Mouse (Mus musculus) liver, postnatal 0 days (tissue): ENCODE data around the gene Megf6. TPM values are rescaled to one million over a fixed set of nuclear protein-coding genes. Genes with fewer than 3 reads are reported as not detected.

Experiments used
- ATAC-seq: fragments of 200-750 bp; cut with Nextera tagmentation; 2 replicates; pipeline ENCODE4 v1.8.0; 2017; ENCODE audit warnings: mild to moderate bottlenecking, moderate library complexity
- DNase-seq: peaks from one replicate; pipeline ENCODE4 v3.0.0-alpha.2; 2016
- H3K27ac ChIP-seq: fragments of 300-500 bp; sonication (generic); 2 replicates; pipeline ENCODE4 v1.5.1; 2014; ENCODE audit warnings: antibody characterized with exemption, moderate library complexity, mild to moderate bottlenecking, low read depth
- H3K27me3 ChIP-seq: fragments of 300-500 bp; sonication (generic); 2 replicates; pipeline ENCODE4 v1.6.1; 2014; ENCODE audit warnings: low read length, control low read depth, mixed read lengths; ENCODE audit not compliant: insufficient read depth
- H3K36me3 ChIP-seq: fragments of 300-500 bp; sonication (generic); replicated peaks from 2 replicates; pipeline ENCODE4 v1.6.1; 2014; ENCODE audit warnings: mild to moderate bottlenecking, control low read depth, low read length, moderate library complexity, mixed read lengths; ENCODE audit not compliant: insufficient read depth
- H3K4me1 ChIP-seq: fragments of 300-500 bp; sonication (generic); 2 replicates; pipeline ENCODE4 v1.6.1; 2014; ENCODE audit warnings: antibody characterized with exemption, mild to moderate bottlenecking, control low read depth; ENCODE audit not compliant: insufficient read depth
- H3K4me2 ChIP-seq: fragments of 300-500 bp; sonication (generic); 2 replicates; pipeline ENCODE4 v1.6.1; 2014; ENCODE audit warnings: low read depth, mild to moderate bottlenecking, low read length, moderate library complexity, mixed read lengths
- H3K4me3 ChIP-seq: fragments of 300-500 bp; sonication (generic); 2 replicates; pipeline ENCODE4 v1.5.1; 2014; ENCODE audit warnings: low read depth, low read length
- H3K9ac ChIP-seq: fragments of 300-500 bp; sonication (generic); replicated peaks from 2 replicates; pipeline ENCODE4 v1.6.1; 2014; ENCODE audit warnings: mild to moderate bottlenecking, moderate library complexity
- H3K9me3 ChIP-seq: fragments of 300-500 bp; sonication (generic); 2 replicates; pipeline ENCODE4 v1.6.1; 2016; ENCODE audit warnings: mild to moderate bottlenecking, control low read depth, low read length, mixed read lengths
- CTCF ChIP-seq: sonication (generic); IDR thresholded peaks from 2 replicates; pipeline ENCODE4 v1.5.1; 2016; ENCODE audit warnings: antibody characterized with exemption, low read depth
- EP300 ChIP-seq: IDR thresholded peaks from 2 replicates; pipeline ENCODE4 v1.6.1; 2016; ENCODE audit warnings: antibody characterized with exemption, low read depth, mild to moderate bottlenecking
- WGBS: fragments of 180-500 bp; shearing (Covaris S2); extraction: QIAGEN DNeasy Blood & Tissue Kit; methylation state at CpG from one replicate; pipeline ENCODE4 v1.1.7; 2014; ENCODE audit not compliant: insufficient replicate concordance; 5-methylcytosine and 5-hydroxymethylcytosine counted together
- polyA plus RNA-seq: library from polyadenylated mRNA; unstranded; fragments of >200 nt; fragmentation: Nextera tagmentation; extraction: Ambion mirVana; gene quantifications from 2 replicates; pipeline ENCODE4 v1.2.1, GENCODE M21; 2015

The Megf6 gene
- 0.67 and 0.89 TPM in 2 replicates for polyA plus RNA-seq

DNA sequence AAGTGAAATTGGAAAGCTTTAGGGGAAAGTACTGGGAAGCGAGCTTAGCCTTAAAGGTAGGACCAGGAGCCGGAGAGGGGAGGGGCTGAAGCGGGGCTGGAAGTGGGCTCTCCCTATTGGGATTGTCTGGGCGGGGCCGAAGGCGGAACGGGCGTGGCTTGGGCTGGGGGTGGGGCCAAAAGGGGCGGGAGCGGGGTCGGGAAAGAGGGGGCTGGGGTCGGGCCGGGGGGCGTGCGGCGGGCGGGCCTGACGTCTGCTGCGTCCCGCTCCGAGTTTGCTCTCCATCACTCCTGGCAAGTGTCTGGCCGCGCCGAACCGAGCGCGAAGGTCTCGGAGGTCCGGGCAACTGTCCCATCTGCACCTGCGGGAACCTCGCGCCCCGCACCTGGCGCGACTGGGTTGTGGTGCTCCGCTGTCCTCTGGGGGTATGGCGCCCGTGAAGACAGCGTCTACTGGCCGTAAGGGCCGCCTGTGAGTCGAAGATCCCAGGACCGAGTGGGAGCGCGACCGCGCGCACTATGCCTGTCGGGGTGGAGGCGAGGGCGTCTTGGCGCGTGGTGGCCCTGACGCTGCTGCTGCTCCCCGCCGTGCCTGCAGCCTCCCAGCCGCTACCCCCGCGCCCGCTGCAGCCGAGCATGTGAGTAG is at the start of gene Megf6:
TSS of gene Megf6 (plus strand) at position 225 of the 645 bp plus-strand sequence.
- no peak within 1 kb of the TSS for H3K9ac ChIP-seq
- ATAC-seq = peak; percentile 46; the same call in 1 of the 2 replicates

DNA sequence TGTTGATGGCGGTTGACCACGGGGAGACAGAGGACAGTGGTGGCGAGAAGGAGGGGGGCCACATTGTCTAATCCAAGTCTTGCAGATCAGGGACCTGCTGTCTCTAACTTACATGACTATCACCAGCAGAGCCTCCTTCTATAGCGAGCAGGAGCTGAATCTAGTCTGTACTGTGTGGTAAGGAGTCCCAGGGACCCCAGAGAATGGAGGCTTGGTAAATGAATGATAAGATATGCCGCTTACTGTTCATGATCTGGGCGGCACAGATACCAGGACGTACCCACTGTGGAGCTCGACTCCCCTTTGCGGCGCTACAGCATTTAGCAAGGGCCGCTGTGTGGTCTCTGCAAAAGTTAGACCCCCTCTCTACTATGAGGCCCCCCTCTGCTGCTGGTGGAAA is 48.7 kb upstream of the Megf6 start:
- TF ChIP-seq CTCF (no peak), EP300 (peak; percentile 92)

More for the DNA sequence above, at the start of gene Megf6:
- Histone ChIP-seq H3K4me1 (peaks cover 12% of the 10 kb centered on the region), H3K36me3 (no peaks in the 10 kb centered on the region), H3K27me3 (peaks cover 52% of the 10 kb centered on the region), H3K9me3 (no peaks in the 10 kb centered on the region), H3K27ac (no peak within 1 kb of the TSS), H3K4me2 (peak within 1 kb of the TSS; percentile 71), H3K4me3 (peak within 1 kb of the TSS; percentile 45)
- peak; percentile 48 for DNase-seq
- TF ChIP-seq CTCF (no peak), EP300 (no peak)
- under 1% methylated on average over 52 of the region's 61 CpGs for WGBS

DNA sequence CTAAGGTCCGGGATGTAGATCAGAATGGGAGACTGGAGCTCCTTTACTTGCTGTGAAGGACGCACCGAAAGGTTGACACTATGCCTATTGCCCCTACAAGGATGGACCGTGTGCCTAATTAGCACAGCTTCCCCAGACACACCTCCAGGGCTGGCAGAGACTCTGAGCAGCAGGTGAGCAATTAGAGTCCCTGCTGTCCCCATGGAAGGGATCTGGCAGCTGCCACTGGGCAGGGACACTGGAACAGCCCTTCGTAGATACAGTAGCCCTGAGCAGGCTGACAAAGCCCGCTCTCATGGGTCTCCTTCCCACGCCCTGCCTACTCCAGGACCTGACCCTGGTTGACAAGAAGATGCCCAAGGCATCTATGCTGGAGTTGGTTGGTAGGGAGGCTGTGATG is 48.2 kb upstream of the Megf6 start:
- no peak for ATAC-seq
- Histone ChIP-seq H3K9ac (no peak overlapping the region), H3K27ac (no peak overlapping the region), H3K9me3 (no peaks in the 10 kb centered on the region), H3K4me3 (no peak overlapping the region), H3K36me3 (no peaks in the 10 kb centered on the region), H3K27me3 (no peaks in the 10 kb centered on the region), H3K4me1 (peaks cover 29% of the 10 kb centered on the region), H3K4me2 (peak overlapping the region; percentile 47; the same call in 1 of the 2 replicates)
- no peak for DNase-seq
- WGBS = 59% methylated on average over 7 of the region's 7 CpGs
- no peak for TF ChIP-seq CTCF
- TF ChIP-seq EP300 = no peak

More for the DNA sequence above, 48.7 kb upstream of the Megf6 start:
- ATAC-seq (peak; percentile 87), DNase-seq (no peak)
- peak overlapping the region; percentile 66 for H3K27ac ChIP-seq
- H3K36me3 ChIP-seq = no peaks in the 10 kb centered on the region
- no peak overlapping the region for H3K4me3 ChIP-seq
- H3K9me3 ChIP-seq = no peaks in the 10 kb centered on the region
- H3K9ac ChIP-seq = no peak overlapping the region
- H3K4me2 ChIP-seq = peak overlapping the region; percentile 47
- 62% methylated on average over 11 of the region's 11 CpGs for WGBS
- H3K4me1 ChIP-seq = peaks cover 29% of the 10 kb centered on the region
- H3K27me3 ChIP-seq = no peaks in the 10 kb centered on the region

DNA sequence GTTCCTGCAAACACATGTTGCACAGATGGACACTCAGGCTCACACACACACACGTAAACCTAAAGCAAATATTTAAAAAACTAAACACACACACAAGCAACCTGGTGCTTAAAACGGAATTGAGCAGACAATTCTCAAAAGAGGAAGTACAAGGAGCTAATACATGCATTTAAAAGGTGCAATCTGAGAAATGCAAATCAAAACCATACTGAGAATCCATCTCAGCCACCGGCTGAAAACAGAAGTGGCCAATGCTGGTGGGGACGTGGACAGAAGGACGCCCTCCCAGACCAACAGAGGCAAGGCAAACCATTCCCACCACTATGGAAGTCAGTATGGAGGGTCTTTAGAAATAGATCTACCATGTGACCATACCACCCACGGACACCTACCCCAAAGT is 47.0 kb upstream of the Megf6 start:
- Histone ChIP-seq H3K27ac (no peak overlapping the region), H3K4me1 (peaks cover 26% of the 10 kb centered on the region), H3K4me3 (no peak overlapping the region), H3K9ac (no peak overlapping the region), H3K9me3 (no peaks in the 10 kb centered on the region), H3K4me2 (no peak overlapping the region), H3K36me3 (no peaks in the 10 kb centered on the region), H3K27me3 (no peaks in the 10 kb centered on the region)
- WGBS = 53% methylated on average over 6 of the region's 6 CpGs
- DNase-seq (no peak), ATAC-seq (no peak)
- TF ChIP-seq CTCF (no peak), EP300 (no peak)

DNA sequence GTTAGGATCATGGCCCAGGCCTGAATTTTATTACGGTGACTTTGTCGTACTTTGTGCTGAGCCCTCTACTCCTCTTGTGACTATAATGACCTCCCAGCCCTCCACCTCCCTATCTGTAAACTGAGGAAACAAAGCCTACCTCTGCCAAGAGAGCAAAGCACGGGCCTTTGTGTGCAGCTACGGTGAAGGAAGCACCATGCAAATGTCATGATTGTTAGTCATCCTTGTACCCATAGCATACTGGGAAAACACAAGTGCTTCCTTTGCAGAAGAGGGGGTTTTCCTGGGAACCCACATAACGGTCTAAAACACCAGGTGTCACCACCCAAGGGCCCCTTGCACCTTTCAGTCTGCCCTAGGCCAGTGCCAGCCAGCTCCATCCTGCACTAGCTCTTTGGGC is 45.3 kb upstream of the Megf6 start:
- no peak overlapping the region for H3K4me3 ChIP-seq
- TF ChIP-seq EP300 (no peak), CTCF (no peak)
- no peaks in the 10 kb centered on the region for H3K9me3 ChIP-seq
- no peaks in the 10 kb centered on the region; the same call in 1 of the 2 replicates for H3K27me3 ChIP-seq
- no peak overlapping the region for H3K9ac ChIP-seq
- no peak overlapping the region for H3K4me2 ChIP-seq
- no peak overlapping the region for H3K27ac ChIP-seq
- ATAC-seq = no peak
- no peaks in the 10 kb centered on the region for H3K36me3 ChIP-seq
- peaks cover 16% of the 10 kb centered on the region for H3K4me1 ChIP-seq
- DNase-seq = no peak
- 65% methylated on average over 5 of the region's 5 CpGs for WGBS

DNA sequence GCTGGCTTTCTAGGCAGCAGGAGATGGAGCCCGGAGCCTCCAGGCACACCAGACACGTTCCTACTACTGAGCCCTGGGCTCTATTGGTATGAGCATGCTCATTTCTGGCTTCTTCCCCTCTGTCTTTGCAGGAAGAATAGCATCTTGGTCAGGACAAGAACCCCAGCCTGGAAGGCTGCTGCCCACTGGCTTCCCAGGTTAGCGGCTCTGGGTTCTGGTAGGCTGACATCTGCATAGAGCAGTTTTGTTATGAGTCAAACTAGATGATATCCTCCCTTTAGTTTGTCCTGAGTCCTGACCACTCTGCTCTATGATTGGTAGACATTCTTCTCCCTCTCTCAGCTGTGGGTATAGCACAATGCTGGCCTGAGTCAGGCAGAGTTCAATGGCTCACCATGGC is 43.3 kb upstream of the Megf6 start:
- WGBS = 76% methylated on average over 3 of the region's 3 CpGs
- no peak for DNase-seq
- Histone ChIP-seq H3K9me3 (no peaks in the 10 kb centered on the region), H3K27me3 (peaks cover 3% of the 10 kb centered on the region; the same call in 1 of the 2 replicates), H3K4me2 (no peak overlapping the region), H3K4me3 (no peak overlapping the region), H3K36me3 (no peaks in the 10 kb centered on the region), H3K4me1 (peaks cover 5% of the 10 kb centered on the region; the same call in 1 of the 2 replicates), H3K9ac (no peak overlapping the region), H3K27ac (no peak overlapping the region)
- no peak for TF ChIP-seq CTCF
- no peak for TF ChIP-seq EP300
- ATAC-seq = no peak
